Mouse (Mus musculus) kidney, adult 2 months (tissue): ENCODE results near the gene Edf1.

Experiments used
- CTCF ChIP-seq: fragments of 200-500 bp; conservative IDR thresholded peaks from 2 replicates; pipeline ENCODE4 v1.5.1; 2011; ENCODE audit warnings: low read depth, mild to moderate bottlenecking, control low read depth, low read length, moderate library complexity, mixed read lengths; ENCODE audit not compliant: insufficient read depth, insufficient read length
- POLR2A ChIP-seq: fragments of 200-500 bp; IDR thresholded peaks from one replicate; pipeline ENCODE4 v1.6.1; 2011; ENCODE audit warnings: low read depth, low read length, control low read depth

GRCm38 (mm10) chr2:25556296-25556695 is 1.4 kb upstream of the Edf1 start:
- TF ChIP-seq POLR2A (no peak), CTCF (no peak)
